Mouse (Mus musculus) layer of hippocampus, adult 9-11 months (tissue): Measurements from ENCODE around the gene Eml1.

ENCODE experiments used
- DNase-seq: peaks from one replicate; pipeline ENCODE4 v3.0.0; 2022

Gene Eml1

DNA sequence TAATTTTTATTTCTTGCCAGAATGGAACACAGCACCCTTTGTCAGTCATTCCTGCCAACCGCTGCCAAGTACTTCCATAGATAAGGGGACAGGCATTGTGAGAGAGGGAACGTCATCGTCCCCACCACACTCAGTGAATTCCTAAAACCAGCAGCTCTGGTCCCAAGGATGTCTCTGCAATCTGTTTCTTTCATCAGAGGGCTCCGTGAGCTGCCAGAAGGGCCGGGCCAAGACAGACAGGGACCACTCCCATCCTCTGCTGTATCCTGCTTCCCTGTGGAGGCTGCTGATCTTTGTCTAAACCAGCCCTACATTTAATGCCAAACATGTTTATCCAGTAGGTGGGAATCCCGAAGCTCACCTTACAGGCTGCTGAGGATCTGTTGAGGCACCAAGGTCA lies 182.3 kb downstream of the Eml1 start:
- DNase-seq, result no peak

DNA sequence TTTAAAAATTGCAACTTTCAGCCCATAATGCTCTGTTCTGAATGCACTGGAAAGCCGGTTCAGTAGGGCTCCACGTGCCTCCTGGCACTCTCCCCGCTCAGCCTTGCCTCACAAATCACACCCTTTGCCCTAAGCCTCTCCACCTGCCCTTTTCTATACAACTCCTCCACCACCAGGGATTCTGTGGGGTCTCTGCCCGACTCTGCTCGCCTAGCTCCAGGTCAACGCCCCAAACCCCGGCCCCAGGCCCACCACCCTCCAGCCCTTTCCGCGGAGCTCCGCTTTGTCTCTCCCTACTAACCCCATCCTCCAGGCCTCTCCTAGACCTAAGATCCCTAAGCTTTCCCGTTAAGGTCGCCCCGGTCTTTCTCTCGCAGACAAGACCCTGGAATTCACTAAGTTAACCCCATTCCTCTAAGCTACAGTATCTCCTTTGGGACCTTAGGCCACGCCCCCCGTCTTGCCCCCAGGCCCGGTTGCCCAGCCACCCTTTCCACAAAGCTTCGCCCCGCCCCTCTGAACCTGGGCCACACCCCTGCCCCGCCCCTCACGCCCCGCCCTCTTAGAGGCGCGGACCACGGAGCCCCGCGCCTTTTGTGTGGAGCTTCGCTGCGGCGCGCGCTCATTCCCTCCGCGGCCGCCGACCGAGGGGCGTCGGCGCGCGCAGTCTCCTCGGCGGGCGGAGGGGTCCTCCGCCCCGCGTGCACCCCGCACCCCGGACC lies 183.5 kb downstream of the Eml1 start, which contains the start of gene Evl:
Gene Evl (plus strand): TSS at position 601 of the 722 bp plus-strand sequence.
- DNase-seq, result peak; percentile 70

DNA sequence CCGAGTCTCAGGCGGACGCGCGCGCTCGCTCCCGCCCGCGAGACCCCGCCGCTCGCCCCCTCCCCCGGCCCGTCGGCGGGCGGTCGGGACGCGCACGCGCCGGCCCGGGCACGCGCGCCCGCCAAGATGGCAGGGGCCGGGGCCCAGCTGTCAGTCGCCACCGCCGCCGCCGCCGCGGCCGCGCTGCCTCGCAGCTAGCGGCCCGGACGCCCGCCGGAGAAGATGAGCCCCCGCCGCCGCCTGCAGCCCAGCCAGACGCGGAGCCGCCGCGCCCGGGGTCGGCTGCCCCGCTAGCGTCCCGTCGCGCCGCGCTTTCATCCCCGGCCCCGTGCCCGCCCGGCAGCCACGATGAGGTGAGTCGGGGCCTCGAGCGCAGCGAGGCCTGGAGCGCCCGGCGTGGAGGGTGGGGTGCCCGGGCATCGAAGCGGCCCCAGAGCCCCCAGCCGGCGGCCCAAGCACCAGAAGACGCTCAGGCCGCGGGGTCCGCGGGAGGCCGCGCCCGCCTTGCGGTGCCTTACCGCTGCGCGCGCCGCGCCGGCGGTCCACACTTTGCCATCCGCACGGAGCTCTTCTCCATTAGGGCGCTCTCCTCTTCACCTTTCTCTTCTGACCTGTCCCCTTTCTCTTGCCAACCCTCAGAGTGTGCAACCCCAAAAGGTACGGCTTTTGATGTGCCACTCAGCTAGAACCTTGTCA lies 184.3 kb downstream of the Eml1 start:
- DNase-seq, result no peak

DNA sequence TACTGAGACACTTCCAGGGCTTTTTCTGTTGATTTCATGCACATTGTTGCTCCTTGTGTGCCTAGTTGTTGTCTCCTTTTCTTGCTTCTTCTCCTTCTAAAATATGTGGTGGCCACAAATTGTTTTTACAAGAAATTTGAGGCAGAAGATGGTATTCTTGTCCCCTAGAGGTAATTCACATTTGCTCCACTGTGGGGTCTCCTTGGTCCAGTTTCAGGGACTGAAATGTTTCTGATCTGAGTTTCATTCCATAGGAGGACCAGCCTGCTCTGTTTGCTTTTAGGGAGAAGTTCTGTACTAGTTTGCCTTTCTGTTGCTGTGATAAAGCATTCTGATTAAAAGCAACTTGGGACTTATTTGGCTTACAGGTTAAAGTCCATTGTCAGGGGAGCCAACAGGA lies 187.4 kb downstream of the Eml1 start:
- no peak for DNase-seq

DNA sequence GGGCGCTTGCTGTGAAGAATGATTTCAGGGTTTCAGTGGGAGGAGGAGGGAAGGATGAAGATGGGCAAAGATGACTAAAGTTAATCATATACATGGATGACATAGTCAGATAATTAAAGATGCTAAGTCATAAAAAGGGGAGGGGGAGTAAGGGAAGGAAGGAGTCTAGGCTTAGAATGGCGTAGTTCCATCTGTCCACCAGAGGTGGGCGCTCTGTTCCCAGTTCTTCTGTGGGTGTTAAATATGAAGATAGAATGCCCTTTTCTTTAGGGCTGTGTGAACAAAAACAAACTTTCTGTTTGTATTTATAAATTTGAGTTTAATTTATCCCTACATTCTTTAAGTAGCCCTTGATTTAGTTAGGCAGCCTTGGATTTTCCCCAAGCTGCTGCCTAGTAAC lies 192.5 kb downstream of the Eml1 start:
- no peak for DNase-seq

DNA sequence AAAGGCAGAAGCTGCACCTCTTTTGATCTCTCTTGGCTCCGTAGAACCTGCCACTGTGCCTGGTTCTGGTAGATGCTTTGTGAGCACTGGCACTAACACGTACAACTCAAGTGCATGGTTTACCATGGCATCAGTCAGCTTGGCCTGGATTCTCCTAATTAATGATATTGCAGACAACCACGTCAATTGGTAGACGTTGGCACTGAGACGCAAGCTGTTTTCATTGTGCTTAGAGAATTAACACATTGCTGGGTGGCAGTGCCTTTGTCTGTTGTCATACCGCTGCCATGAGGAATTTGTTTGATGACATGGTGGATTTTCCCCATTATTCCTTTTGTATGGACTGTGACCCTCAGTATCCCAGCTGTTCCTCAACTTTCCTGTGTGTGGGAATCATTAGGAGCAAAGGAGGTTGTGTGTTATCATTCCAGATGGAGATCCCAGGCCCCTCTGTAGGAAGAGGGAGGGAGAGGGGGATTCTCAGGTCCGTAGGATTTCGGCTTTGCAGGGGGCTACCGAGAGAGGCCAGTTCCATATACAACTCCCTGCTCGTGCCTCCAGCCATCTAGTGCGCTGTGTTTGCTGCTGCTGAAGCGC lies 194.3 kb downstream of the Eml1 start:
- DNase-seq, result no peak

DNA sequence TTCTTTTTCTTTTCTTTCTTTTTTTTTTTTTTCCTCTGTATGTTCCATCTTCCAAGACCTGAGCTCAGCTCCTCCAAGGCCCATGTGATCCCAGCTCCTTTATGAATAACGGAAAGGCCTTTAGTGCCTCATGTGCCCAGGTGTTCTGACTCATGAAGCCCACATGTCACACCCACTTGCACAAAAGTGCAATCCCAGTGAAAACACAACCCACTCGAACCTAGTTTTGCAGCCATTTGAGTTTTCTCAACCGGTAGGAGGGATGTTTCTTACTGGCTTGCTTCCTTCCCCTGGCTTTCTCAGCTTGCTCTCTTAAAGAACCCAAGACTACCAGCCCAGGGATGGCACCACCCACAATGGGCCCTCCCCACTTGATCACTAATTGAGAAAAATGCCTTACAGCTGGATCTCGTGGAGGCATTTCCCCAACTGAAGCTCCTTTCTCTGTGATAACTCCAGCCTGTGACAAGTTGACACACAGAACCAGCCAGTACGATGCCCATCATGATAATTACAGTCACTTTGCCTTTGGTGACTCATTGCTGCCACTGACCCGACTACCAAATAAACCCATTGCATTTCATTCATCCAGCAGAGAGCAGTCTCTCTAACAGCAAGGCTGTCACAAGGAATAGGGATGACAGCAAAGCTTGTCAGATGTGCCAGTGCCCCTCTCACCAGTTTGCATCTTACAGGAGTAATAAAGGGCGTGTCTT lies 208.6 kb downstream of the Eml1 start:
- DNase-seq, result peak; percentile 25

DNA sequence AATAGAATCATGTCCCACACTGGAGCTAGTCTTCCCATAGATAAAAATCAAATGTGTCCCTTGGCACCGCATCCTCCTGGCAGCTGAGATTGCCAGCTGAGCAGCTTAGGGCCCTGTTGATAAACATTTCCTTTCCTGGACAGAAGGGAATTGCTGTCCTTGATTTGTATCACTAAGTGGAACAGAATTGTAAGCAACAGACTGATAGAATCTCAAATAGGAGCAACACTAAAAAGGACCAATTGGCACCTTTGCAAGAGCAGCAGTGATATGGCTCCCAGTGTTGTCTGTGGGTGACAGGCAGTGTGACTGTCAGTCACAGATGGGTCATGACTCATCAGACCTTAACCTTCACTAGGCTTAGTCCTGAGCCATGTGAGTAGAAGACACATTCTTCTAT lies 213.0 kb downstream of the Eml1 start:
- DNase-seq, result no peak
